Mouse (Mus musculus) liver, embryonic 14.5 days (tissue): ENCODE measurements at regions not wholly inside any gene's neighbourhood (a gene's known extent, or its start where the extent isn't known, plus 50 kb on each side); places are given as distances from the start of the nearest gene placed in this dataset.

Source experiments
- CTCF ChIP-seq: IDR thresholded peaks from 2 replicates; pipeline ENCODE4 v1.5.1; 2016; ENCODE audit warnings: antibody characterized with exemption, low read depth, control low read depth
- EP300 ChIP-seq: IDR thresholded peaks from 2 replicates; pipeline ENCODE4 v1.6.1; 2016; ENCODE audit warnings: antibody characterized with exemption, low read depth

- TF ChIP-seq CTCF = no peak
- TF ChIP-seq EP300 = no peak
These were observed 343.0 kb upstream of the Slc24a5 start for GRCm38 (mm10) chr2:124724827-124725480.
